Mouse (Mus musculus) 3T3-L1 (cell line): ENCODE data around the gene Lgi1.

ENCODE experiments used
- DNase-seq: peaks from one replicate; pipeline ENCODE4 v3.0.0-alpha.2; 2015; ENCODE audit warnings: low read depth, low spot score

Gene Lgi1

GRCm38 (mm10) chr19:38264505-38265500, at the start of gene Lgi1:
Gene Lgi1 (plus strand): TSS chr19:38264536.
- no peak for DNase-seq

GRCm38 (mm10) chr19:38217696-38218095, 46.6 kb upstream of the Lgi1 start:
- DNase-seq: no peak

GRCm38 (mm10) chr19:38223356-38223904, 40.9 kb upstream of the Lgi1 start:
- DNase-seq: peak; percentile 18

- DNase-seq: peak; percentile 87
These were observed 40.2 kb upstream of the Lgi1 start, which contains the start of gene Fra10ac1 for GRCm38 (mm10) chr19:38223905-38224684. Gene Fra10ac1 (minus strand): TSS chr19:38224156.

GRCm38 (mm10) chr19:38224685-38225060, 39.7 kb upstream of the Lgi1 start:
- DNase-seq: no peak

GRCm38 (mm10) chr19:38228699-38229098, 35.6 kb upstream of the Lgi1 start:
- peak; percentile 37 for DNase-seq

- no peak for DNase-seq
These were observed 32.2 kb upstream of the Lgi1 start for GRCm38 (mm10) chr19:38232087-38232486.

GRCm38 (mm10) chr19:38232516-38232915, 31.8 kb upstream of the Lgi1 start:
- no peak for DNase-seq

- DNase-seq: no peak
These were observed 27.8 kb upstream of the Lgi1 start for GRCm38 (mm10) chr19:38236526-38236925.

GRCm38 (mm10) chr19:38237834-38238212, 26.5 kb upstream of the Lgi1 start:
- DNase-seq: peak; percentile 58

GRCm38 (mm10) chr19:38238213-38238951, 26.0 kb upstream of the Lgi1 start:
- DNase-seq: no peak

GRCm38 (mm10) chr19:38242314-38242852, 22.0 kb upstream of the Lgi1 start:
- DNase-seq: no peak

- DNase-seq: no peak
These were observed 19.6 kb upstream of the Lgi1 start for GRCm38 (mm10) chr19:38244748-38245147.

GRCm38 (mm10) chr19:38245361-38246176, 18.8 kb upstream of the Lgi1 start:
- DNase-seq: no peak

- no peak for DNase-seq
These were observed 18.1 kb upstream of the Lgi1 start for GRCm38 (mm10) chr19:38246177-38246622.

- no peak for DNase-seq
These were observed 14.7 kb upstream of the Lgi1 start for GRCm38 (mm10) chr19:38249627-38250026.

GRCm38 (mm10) chr19:38253796-38254195, 10.5 kb upstream of the Lgi1 start:
- peak; percentile 66 for DNase-seq

- DNase-seq: no peak
These were observed 5.7 kb upstream of the Lgi1 start for GRCm38 (mm10) chr19:38258651-38259065.

GRCm38 (mm10) chr19:38259436-38259835, 4.9 kb upstream of the Lgi1 start:
- DNase-seq: no peak

GRCm38 (mm10) chr19:38260346-38260745, 4.0 kb upstream of the Lgi1 start:
- no peak for DNase-seq
